Mouse (Mus musculus) brain, embryonic 14.5 days (tissue): ENCODE measurements around the gene Psme1.

ENCODE experiments used
- CTCF ChIP-seq: fragments of 200-500 bp; IDR thresholded peaks from 2 replicates; pipeline ENCODE4 v1.5.1; 2012; ENCODE audit warnings: inconsistent platforms, mild to moderate bottlenecking, moderate library complexity, borderline replicate concordance; ENCODE audit not compliant: insufficient read depth, insufficient read length; ENCODE audit errors: extremely low read depth
- POLR2A ChIP-seq: fragments of 200-500 bp; IDR thresholded peaks from 2 replicates; pipeline ENCODE4 v1.6.1; 2012; ENCODE audit warnings: mild to moderate bottlenecking, inconsistent platforms, borderline replicate concordance; ENCODE audit not compliant: poor library complexity, insufficient read depth, insufficient read length, severe bottlenecking; ENCODE audit errors: extremely low read depth

DNA sequence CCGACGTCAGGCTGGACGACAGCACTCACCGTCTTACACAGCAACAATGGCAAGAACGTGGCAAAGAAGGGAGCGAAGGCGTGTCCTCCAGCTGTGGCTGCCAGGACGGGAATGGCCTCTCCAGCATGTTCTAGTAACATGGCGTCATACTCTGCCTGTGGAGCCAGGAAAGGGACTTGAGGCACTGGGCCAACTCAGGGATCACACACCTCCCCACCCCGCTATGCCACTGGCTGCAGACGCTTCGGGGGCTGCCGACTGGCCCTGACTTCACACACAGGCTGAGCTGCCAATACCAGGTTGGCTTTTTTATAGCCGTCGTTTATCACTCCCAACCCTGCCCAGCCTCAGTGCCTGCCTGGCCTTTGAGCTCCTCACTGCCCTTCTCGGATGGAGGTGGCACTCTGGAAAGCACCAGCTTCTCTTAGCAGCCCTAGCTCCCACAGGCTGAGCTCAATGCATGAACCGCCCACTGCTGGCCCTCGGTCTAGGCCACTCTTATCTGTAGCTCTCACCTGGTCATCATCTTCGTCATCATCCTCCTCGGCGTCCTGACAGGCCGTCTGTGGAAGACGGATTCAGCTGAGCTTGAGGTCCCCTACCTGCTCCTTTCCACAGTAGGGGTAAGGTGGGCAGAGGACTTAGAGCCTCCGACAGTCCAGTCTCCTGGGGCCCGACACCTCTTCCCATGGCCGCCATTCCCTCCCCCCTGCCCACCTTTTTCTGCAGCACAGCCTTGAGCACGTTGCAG is 50.3 kb downstream of the Psme1 start:
- TF ChIP-seq CTCF (no peak), POLR2A (no peak)
